Mouse (Mus musculus) right cerebral cortex, postnatal 4 days (tissue): Measurements from ENCODE around the gene Ash1l.
"Not testable (repeated sequence)": the region's sequence is repeated elsewhere in the genome, so short reads cannot be mapped to it uniquely, and the experiment has no call there.

ENCODE experiments used
- DNase-seq: peaks from one replicate; pipeline ENCODE4 v3.0.0-alpha.2; 2022

Ash1l gene

GRCm38 (mm10) chr3:88963211-88963610 lies 12.8 kb downstream of the Ash1l start:
- not testable (repeated sequence) for DNase-seq

DNA sequence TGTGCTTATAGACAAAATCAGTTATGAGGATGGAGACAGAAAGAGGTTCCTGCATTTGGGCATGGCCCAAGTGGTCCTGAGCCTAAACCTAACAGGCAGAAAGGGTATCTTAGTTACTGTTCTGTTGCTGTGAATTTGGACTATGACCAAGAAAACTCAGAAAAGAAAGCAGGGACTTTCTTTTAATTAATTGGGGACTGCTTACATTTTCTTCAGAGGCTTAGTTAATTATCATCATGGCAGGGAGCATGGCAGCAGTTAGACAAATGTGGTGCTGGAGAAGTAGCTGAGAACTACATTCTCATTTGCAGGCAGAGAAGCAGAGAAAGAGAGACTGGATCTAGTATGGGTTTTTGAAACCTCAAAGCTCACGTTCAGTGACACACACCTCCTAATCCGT lies 24.6 kb downstream of the Ash1l start:
- DNase-seq, result no peak

- DNase-seq, result no peak
Observed at GRCm38 (mm10) chr3:88981206-88982010, 31.0 kb downstream of the Ash1l start.

- DNase-seq, result no peak
Observed at GRCm38 (mm10) chr3:88983921-88984381, 33.5 kb downstream of the Ash1l start.

GRCm38 (mm10) chr3:88992793-88993192 lies 42.4 kb downstream of the Ash1l start:
- DNase-seq, result no peak

DNA sequence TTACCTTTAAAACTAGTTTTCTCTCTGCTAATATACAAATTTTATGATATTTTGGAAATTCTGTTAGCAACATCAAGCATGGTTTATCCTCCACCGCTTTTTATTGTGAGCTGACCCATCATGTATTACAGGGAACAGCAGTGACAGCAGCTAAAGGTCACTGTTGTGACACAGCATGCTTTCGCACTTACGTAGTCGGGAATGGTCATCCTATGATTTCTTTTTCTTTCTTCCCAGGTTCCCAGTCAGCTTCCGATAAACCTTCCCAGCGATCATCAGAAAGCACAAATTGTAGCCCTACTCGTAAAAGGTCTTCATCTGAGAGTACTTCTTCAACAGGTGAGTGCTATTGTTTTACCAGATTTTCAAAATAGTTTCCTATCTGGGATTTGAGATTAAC lies 51.1 kb downstream of the Ash1l start:
- DNase-seq, result no peak

DNA sequence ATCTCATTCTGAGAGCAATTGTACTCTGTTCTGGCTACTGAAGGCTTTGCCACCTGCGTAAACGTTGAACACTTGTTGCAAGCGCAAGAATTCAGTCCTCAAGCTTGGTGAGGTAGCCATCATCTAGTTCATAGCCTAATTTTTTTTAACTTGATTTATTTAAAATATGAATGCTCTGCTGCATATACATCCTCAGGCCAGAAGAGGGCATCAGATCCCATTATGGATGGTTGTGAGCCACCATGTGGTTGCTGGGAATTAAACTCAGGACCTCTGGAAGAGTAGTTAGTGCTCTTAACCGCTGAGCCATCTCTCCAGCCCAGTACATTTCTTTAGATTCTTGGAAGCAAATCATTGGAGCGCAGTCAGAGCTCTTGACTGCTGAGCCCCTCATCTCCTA lies 80.5 kb downstream of the Ash1l start:
- DNase-seq, result not testable (repeated sequence)

DNA sequence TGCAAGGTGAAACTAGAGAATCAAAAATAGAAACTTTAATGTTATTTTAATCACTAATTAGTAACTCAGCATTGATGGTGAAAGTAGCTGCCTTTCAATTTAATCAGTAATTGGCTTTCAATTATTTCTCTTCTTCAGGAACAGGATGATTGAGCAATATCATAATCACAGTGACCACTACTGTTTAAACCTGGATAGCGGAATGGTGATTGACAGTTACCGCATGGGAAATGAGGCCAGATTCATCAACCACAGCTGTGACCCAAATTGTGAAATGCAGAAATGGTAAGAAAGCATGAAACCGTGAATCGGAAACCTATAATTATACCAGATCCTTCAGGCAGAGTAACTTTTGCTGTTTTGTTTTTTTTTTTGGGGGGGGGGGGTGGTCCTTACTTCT lies 92.9 kb downstream of the Ash1l start:
- DNase-seq, result no peak

- DNase-seq, result no peak
Observed at GRCm38 (mm10) chr3:89058361-89058760, 107.9 kb downstream of the Ash1l start.

DNA sequence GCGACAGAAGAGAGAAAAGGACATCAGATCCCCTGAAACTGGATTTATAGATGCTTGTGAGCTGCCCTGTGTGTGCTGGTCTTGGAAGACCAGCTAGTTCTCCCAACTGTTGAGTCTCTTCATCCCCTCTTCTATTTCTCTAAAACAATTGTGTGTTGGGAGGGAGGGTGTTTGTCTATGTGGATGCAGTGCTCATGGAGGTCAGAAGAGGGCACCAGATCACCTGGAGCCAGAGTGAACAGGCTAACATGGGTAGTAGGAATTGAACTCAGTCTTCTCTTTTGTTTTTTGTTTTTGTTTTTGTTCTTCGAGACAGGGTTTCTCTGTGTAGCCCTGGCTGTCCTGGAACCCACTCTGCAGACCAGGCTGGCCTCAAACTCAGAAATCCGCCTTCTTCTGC lies 108.4 kb downstream of the Ash1l start:
- no peak for DNase-seq

GRCm38 (mm10) chr3:89061696-89062095 lies 111.3 kb downstream of the Ash1l start:
- no peak for DNase-seq

DNA sequence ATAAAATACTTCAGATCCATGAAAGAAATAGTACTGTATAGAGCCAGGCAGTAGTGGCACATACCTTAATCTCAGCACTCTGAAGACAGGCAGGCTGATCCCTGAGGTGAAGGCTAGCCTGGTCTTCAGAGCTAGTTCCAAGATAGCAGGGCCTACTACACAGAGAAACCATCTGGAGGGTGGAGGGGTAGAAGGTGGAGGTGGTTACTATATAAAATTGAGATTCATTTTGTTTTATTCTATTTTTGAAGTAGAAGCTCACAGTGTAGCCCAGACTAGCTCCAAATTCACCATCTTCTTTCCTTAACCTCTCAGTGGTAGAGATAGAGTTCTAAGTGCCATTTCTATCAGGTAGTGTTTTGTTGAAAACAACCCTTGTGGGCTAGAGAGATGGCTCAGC lies 116.8 kb downstream of the Ash1l start:
- no peak for DNase-seq

DNA sequence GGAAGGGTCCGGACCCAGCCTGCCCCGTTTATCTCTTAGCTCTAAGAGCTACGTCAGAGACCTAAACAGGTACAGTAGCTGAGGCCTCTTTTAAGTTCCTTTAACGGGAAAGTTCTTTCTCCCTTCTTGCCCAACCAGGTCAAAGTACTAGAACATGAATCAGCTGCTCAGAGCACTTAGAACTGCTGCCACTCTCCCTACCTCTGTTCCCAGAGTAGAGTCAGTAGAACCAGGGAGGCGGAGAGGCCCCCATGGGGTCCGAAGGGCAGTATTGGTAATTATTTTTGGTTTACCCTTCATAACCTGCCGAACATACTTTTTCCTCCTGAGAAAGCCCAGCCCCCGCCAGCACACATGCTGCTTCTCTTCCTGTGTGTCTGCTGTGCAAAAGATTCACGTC lies 127.0 kb downstream of the Ash1l start:
- DNase-seq, result no peak

GRCm38 (mm10) chr3:89082287-89082686 lies 131.9 kb downstream of the Ash1l start:
- not testable (repeated sequence) for DNase-seq

DNA sequence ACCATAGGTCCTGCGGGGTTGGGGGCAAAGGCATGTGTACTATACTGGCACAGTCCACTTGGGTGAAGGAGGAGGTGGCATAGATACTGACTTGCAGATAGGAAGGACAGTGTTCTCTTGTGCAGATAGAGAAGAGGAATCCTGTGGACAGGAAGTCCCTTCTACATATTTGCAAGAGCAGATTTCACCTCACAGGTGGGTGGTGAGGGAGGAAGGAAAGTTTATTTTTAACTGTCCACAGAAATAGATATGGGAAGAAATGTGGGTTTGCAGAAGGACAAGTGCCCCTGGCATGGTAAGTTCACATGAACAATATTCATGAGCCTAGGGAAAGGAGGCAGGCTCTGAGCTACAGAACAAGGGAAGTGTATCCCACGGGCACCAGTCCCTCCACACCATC lies 133.7 kb downstream of the Ash1l start:
- no peak for DNase-seq

- no peak for DNase-seq
Observed at GRCm38 (mm10) chr3:89084654-89085190, 134.3 kb downstream of the Ash1l start.

- DNase-seq, result peak; percentile 93
Observed at GRCm38 (mm10) chr3:89087338-89088110, 137.1 kb downstream of the Ash1l start.

- no peak for DNase-seq
Observed at GRCm38 (mm10) chr3:89088974-89089373, 138.6 kb downstream of the Ash1l start.

DNA sequence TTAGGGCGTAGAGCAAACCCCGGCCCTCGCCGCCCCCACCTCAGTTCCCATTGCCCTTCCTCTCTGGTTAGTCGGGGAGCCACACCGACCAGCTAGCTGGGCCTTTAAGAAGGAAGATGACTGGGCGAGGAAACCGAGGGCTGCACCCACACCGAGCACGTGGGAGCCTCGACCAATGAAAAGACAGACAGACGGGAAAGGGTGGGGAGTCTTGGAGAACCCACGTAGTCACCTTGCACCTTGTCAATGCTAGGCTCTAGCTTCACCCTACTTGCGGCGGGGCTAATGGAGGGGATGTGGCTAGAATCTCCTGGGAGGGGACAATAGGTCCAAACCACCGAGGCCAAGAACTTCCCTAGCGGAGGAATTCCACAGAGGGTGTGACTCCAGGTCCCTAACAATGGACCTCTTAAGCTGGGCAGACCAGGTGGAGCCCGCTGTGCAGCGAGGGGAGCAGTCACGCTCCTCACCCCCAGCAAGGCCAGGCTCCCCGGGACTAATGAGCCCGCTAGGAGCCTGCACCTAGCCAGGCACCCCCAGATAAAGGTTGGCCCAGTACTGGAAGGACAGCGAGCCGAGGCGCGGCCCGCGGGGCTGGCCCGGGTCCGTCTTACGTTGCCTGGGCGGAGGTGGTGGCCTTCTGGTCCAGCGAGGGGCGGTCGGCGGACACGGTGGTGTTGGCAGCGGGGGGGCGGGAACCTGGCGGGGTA lies 139.6 kb downstream of the Ash1l start:
- peak; percentile 69 for DNase-seq

DNA sequence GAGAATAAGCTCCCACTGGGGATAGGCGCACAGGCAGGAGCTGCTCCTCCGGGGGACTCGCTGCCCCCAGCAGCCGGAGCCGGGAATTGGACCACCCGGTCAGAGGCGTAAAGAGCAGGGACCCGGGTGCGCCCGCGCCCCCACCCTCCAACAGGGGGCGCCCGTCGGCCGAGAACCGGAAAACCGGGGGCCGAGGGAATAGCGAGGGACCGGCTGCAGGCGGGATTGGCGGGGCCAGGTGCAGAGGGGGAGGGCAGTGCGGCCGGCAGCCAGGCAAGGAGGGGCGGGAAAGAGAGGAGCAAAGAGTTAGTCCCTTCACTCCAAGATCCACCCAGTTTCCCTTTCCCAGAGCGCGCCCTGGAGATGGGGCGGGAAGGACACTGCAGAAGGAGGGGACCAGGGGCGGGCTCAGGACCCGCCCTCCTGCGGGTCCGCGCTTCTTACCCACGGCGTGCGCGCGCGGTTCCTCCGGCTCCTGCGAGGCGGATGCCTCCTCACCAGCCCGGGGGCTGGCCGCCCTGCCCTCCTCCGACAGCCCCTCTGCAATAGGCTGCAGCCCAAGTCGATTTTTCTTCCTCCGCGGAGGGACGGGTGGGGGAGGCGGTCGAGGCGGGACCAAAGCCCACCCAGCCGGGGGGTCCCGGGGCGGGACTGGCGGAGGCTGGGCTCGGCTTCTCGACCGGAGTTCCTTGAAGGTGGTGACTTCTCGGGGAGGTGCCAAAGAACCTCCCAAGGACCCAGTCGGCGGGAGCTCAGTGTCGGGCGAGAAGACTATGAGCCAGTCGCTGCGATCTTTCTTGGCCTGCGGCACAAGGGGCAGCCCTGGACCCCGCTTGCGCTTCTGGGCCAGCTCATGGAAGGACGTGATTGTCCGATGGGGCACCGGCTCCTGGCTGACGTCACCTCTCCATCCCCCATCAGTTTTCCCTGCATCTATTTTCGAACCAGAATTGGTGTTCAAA lies 140.6 kb downstream of the Ash1l start:
- DNase-seq, result peak; percentile 81

- no peak for DNase-seq
Observed at GRCm38 (mm10) chr3:89091811-89092508, 141.5 kb downstream of the Ash1l start.
